Mouse (Mus musculus) forebrain, embryonic 14.5 days (tissue): ENCODE data around the gene Uba5. TPM values are rescaled to one million over a fixed set of nuclear protein-coding genes. Genes with fewer than 3 reads are reported as not detected.
A peak's percentile ranks its signal among the peaks of the same experiment; 100 is the strongest.

Experiments
- ATAC-seq: fragments of 200-750 bp; cut with Nextera tagmentation; 2 replicates; pipeline ENCODE4 v1.8.0; 2017; ENCODE audit warnings: mild to moderate bottlenecking, moderate library complexity
- DNase-seq: peaks from one replicate; pipeline ENCODE4 v3.0.0-alpha.2; 2015; ENCODE audit warnings: low spot score
- H3K27ac ChIP-seq: fragments of 300-500 bp; sonication (generic); 2 replicates; pipeline ENCODE4 v1.5.1; 2014; ENCODE audit warnings: low read depth, mild to moderate bottlenecking, control low read depth, low read length, moderate library complexity
- H3K27me3 ChIP-seq: fragments of 300-500 bp; sonication (generic); replicated peaks from 2 replicates; pipeline ENCODE4 v1.6.1; 2014; ENCODE audit warnings: low read length, control low read depth, mixed read lengths; ENCODE audit not compliant: control insufficient read depth, insufficient read depth
- H3K36me3 ChIP-seq: fragments of 300-500 bp; sonication (generic); 2 replicates; pipeline ENCODE4 v1.6.1; 2014; ENCODE audit warnings: low read length, control low read depth; ENCODE audit not compliant: control insufficient read depth, insufficient read depth
- H3K4me1 ChIP-seq: fragments of 300-500 bp; sonication (generic); 2 replicates; pipeline ENCODE4 v1.6.1; 2014; ENCODE audit warnings: antibody characterized with exemption, low read length, control low read depth; ENCODE audit not compliant: control insufficient read depth, insufficient read depth
- H3K4me2 ChIP-seq: fragments of 300-500 bp; sonication (generic); 2 replicates; pipeline ENCODE4 v1.6.1; 2014; ENCODE audit warnings: mild to moderate bottlenecking, control low read depth, low read length
- H3K4me3 ChIP-seq: fragments of 300-500 bp; sonication (generic); 2 replicates; pipeline ENCODE4 v1.5.1; 2014; ENCODE audit warnings: low read depth, low read length, control low read depth
- H3K9ac ChIP-seq: fragments of 300-500 bp; sonication (generic); 2 replicates; pipeline ENCODE4 v1.6.1; 2014; ENCODE audit warnings: mild to moderate bottlenecking, low read length, control low read depth, moderate library complexity
- H3K9me3 ChIP-seq: fragments of 300-500 bp; sonication (generic); replicated peaks from 2 replicates; pipeline ENCODE4 v1.6.1; 2016; ENCODE audit warnings: low read length, control low read depth, mixed read lengths; ENCODE audit not compliant: control insufficient read depth
- WGBS: fragments of 180-500 bp; shearing (Covaris S2); extraction: QIAGEN DNeasy Blood & Tissue Kit; methylation state at CpG from one replicate; pipeline ENCODE4 v1.1.7; 2014; 5-methylcytosine and 5-hydroxymethylcytosine counted together
- polyA plus RNA-seq: library from polyadenylated mRNA; unstranded; fragments of >200 nt; fragmentation: Nextera tagmentation; extraction: Ambion mirVana; gene quantifications from 2 replicates; pipeline ENCODE4 v1.2.1, GENCODE M21; 2014

The Uba5 gene
- polyA plus RNA-seq, 1 experiment from 2014 or later: 73.6 TPM

GRCm38 (mm10) chr9:104075808-104076207, 12.9 kb upstream of the Uba5 start:
- ATAC-seq: no peak
- Histone ChIP-seq H3K4me1 (no peaks in the 10 kb centered on the region), H3K27me3 (no peaks in the 10 kb centered on the region), H3K36me3 (no peaks in the 10 kb centered on the region), H3K4me2 (no peak overlapping the region), H3K27ac (no peak overlapping the region), H3K9me3 (no peaks in the 10 kb centered on the region), H3K4me3 (no peak overlapping the region), H3K9ac (no peak overlapping the region)
- DNase-seq: peak; percentile 47
- 64% methylated on average over 2 of the region's 2 CpGs for WGBS

- no peak overlapping the region for H3K9ac ChIP-seq
- no peak for DNase-seq
- 81% methylated on average over 8 of the region's 8 CpGs for WGBS
Observed at GRCm38 (mm10) chr9:104070863-104071604, 8.1 kb upstream of the Uba5 start.

GRCm38 (mm10) chr9:104070241-104070640, 7.3 kb upstream of the Uba5 start:
- no peaks in the 10 kb centered on the region for H3K36me3 ChIP-seq
- DNase-seq (no peak), ATAC-seq (no peak)
- no peaks in the 10 kb centered on the region for H3K4me1 ChIP-seq
- H3K4me2 ChIP-seq: no peak overlapping the region
- no peak overlapping the region for H3K27ac ChIP-seq
- whole genome bisulfite sequencing: 91% methylated on average over 4 of the region's 4 CpGs
- H3K4me3 ChIP-seq: no peak overlapping the region
- H3K9ac ChIP-seq: no peak overlapping the region
- no peaks in the 10 kb centered on the region for H3K27me3 ChIP-seq
- no peaks in the 10 kb centered on the region for H3K9me3 ChIP-seq

More at GRCm38 (mm10) chr9:104070863-104071604, 8.1 kb upstream of the Uba5 start:
- Histone ChIP-seq H3K27me3 (no peaks in the 10 kb centered on the region), H3K4me2 (no peak overlapping the region), H3K4me1 (no peaks in the 10 kb centered on the region), H3K27ac (no peak overlapping the region), H3K36me3 (no peaks in the 10 kb centered on the region), H3K4me3 (no peak overlapping the region), H3K9me3 (no peaks in the 10 kb centered on the region)
- ATAC-seq: no peak

DNA sequence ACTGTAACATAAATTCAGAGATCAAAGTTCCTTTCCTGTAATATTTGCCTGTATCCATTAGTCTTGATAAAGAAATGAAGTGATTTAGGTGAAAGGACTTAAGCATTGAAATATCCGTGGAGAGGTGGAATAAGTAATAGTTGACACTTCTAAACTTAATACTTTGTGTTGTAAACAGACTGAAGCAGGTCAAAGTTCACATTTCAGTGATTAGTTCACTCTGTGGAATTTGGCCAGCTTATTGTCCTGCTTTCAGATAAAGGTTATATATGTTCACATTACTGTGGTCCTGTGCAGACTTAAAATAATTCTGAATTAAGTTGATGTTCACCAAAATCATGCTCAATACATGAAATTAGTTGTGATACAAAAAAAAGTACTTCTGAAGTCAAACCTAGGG, 1.6 kb upstream of the Uba5 start:
- H3K4me1 ChIP-seq: peaks cover 9% of the 10 kb centered on the region
- no peaks in the 10 kb centered on the region for H3K27me3 ChIP-seq
- ATAC-seq (no peak), DNase-seq (no peak)
- no peak overlapping the region for H3K4me2 ChIP-seq
- no peak overlapping the region for H3K27ac ChIP-seq
- H3K36me3 ChIP-seq: peaks cover 11% of the 10 kb centered on the region
- no peaks in the 10 kb centered on the region for H3K9me3 ChIP-seq
- WGBS: 28% methylated on average over 1 of the region's 1 CpGs
- H3K9ac ChIP-seq: no peak overlapping the region
- H3K4me3 ChIP-seq: no peak overlapping the region

- Histone ChIP-seq H3K27me3 (no peaks in the 10 kb centered on the region), H3K27ac (peak within 1 kb of the TSS; percentile 17), H3K4me1 (peaks cover 9% of the 10 kb centered on the region), H3K9me3 (no peaks in the 10 kb centered on the region), H3K4me3 (peak within 1 kb of the TSS; percentile 97), H3K9ac (peak within 1 kb of the TSS; percentile 81), H3K36me3 (peaks cover 18% of the 10 kb centered on the region), H3K4me2 (peak within 1 kb of the TSS; percentile 91)
- WGBS: under 1% methylated on average over 29 of the region's 30 CpGs
- ATAC-seq (peak; percentile 97), DNase-seq (peak; percentile 93)
Observed at GRCm38 (mm10) chr9:104063244-104063961, 469 bp upstream of the Uba5 start, which contains the start of gene Acad11. TSS of gene Acad11 (plus strand) at chr9:104063377.

GRCm38 (mm10) chr9:104051028-104051427, 11.9 kb downstream of the Uba5 start:
- no peak overlapping the region for H3K27ac ChIP-seq
- H3K4me3 ChIP-seq: no peak overlapping the region
- no peak overlapping the region for H3K9ac ChIP-seq
- H3K4me2 ChIP-seq: no peak overlapping the region
- ATAC-seq (no peak), DNase-seq (no peak)
- no peaks in the 10 kb centered on the region for H3K9me3 ChIP-seq
- peaks cover 95% of the 10 kb centered on the region for H3K36me3 ChIP-seq
- H3K4me1 ChIP-seq: no peaks in the 10 kb centered on the region
- WGBS: 90% methylated on average over 6 of the region's 6 CpGs
- no peaks in the 10 kb centered on the region for H3K27me3 ChIP-seq

GRCm38 (mm10) chr9:104043676-104044075, 19.3 kb downstream of the Uba5 start:
- Histone ChIP-seq H3K9me3 (no peaks in the 10 kb centered on the region), H3K4me1 (no peaks in the 10 kb centered on the region), H3K4me3 (no peak overlapping the region), H3K27ac (no peak overlapping the region), H3K9ac (no peak overlapping the region), H3K27me3 (no peaks in the 10 kb centered on the region), H3K4me2 (no peak overlapping the region), H3K36me3 (peaks cover 34% of the 10 kb centered on the region)
- 87% methylated on average over 4 of the region's 4 CpGs for WGBS
- ATAC-seq (no peak), DNase-seq (no peak)

DNA sequence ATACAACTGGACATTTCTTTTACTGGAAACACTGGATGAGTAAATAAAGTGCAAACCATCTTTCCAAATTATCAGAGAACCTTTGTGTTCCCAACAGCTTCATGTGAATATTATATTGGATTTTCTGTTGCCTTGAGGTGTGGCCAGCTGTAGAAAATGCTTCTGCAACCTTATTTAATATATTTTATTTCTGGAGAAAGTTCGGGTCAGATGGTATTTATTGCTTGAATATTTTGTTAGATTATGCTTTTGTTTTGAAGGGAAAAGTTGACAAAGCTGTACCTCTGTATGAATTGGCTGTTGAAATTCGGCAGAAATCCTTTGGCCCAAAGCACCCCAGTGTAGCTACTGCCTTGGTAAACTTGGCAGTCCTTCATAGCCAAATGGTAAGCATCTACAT, 22.6 kb downstream of the Uba5 start, which contains the start of gene Gm28305:
TSS of gene Gm28305 (plus strand) at position 301 of the 400 bp plus-strand sequence.
- no peak within 1 kb of the TSS for H3K4me3 ChIP-seq
- no peak for DNase-seq

DNA sequence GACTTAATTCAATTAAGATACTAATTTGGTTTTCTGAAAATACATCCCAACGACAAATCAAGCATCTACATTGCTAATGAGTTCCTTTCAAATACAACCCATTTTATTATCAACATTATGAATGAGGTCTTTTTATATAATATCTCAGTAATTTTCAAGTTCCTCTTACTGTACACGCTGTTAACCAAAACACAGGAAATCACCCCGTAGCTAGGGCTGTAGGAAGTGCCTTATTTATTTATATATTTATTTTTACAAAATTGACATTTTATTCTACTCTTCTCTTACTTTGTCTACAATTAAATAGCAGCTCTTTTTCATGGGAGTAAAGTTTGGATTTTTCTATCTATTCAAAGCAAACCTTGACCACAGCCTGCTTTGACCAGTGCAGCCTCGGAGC, 23.2 kb downstream of the Uba5 start:
- Histone ChIP-seq H3K27ac (no peak overlapping the region), H3K4me1 (no peaks in the 10 kb centered on the region), H3K9ac (no peak overlapping the region), H3K9me3 (no peaks in the 10 kb centered on the region), H3K4me3 (no peak overlapping the region), H3K36me3 (peaks cover 12% of the 10 kb centered on the region; the same call in 1 of the 2 replicates), H3K4me2 (no peak overlapping the region), H3K27me3 (no peaks in the 10 kb centered on the region)
- no peak for DNase-seq
- no peak for ATAC-seq
- WGBS: 88% methylated on average over 4 of the region's 4 CpGs

More for the DNA sequence above, 22.6 kb downstream of the Uba5 start, which contains the start of gene Gm28305:
- no peaks in the 10 kb centered on the region for H3K27me3 ChIP-seq
- no peak within 1 kb of the TSS for H3K9ac ChIP-seq
- no peaks in the 10 kb centered on the region for H3K9me3 ChIP-seq
- no peaks in the 10 kb centered on the region for H3K4me1 ChIP-seq
- WGBS: 65% methylated on average over 2 of the region's 2 CpGs
- H3K27ac ChIP-seq: no peak within 1 kb of the TSS
- peaks cover 15% of the 10 kb centered on the region; the same call in 1 of the 2 replicates for H3K36me3 ChIP-seq
- ATAC-seq: no peak
- no peak within 1 kb of the TSS for H3K4me2 ChIP-seq
